Mouse (Mus musculus): ENCODE measurements around the gene Fmnl2.

Fmnl2 gene

GRCm38 (mm10) chr2:52943644-52944423 lies 86.2 kb downstream of the Fmnl2 start:
- in situ Hi-C loops (cut with MboI; ENCODE audit: low pct_unique_long_range_greater_than_20kb in 1 of 2, low sequenced_read_pairs in 2 of 2, unreplicated experiment in 1 of 2) = loop anchor here (10.0 kb wide), 2 partner anchors 141 to 199 kb away; partner anchors contain the start of gene Stam2 (in 1 of the 2)

- in situ Hi-C loops (cut with MboI; ENCODE audit: low pct_unique_long_range_greater_than_20kb in 1 of 2, low sequenced_read_pairs in 2 of 2, unreplicated experiment in 1 of 2) = loop anchor here (10.0 kb wide), 2 partner anchors 140 to 200 kb away; partner anchors contain the start of gene Stam2 (in 1 of the 2)
Measured at GRCm38 (mm10) chr2:52944594-52944993, 86.9 kb downstream of the Fmnl2 start.

- in situ Hi-C loops (cut with MboI; ENCODE audit: low pct_unique_long_range_greater_than_20kb in 1 of 2, low sequenced_read_pairs in 2 of 2, unreplicated experiment in 1 of 2) = loop anchor here (10.0 kb wide), 2 partner anchors 139 to 201 kb away; partner anchors contain the start of gene Stam2 (in 1 of the 2)
Measured at GRCm38 (mm10) chr2:52946074-52946473, 88.4 kb downstream of the Fmnl2 start.

- in situ Hi-C loops (cut with MboI; ENCODE audit: low pct_unique_long_range_greater_than_20kb in 1 of 2, low sequenced_read_pairs in 2 of 2, unreplicated experiment in 1 of 2) = loop anchor here (10.0 kb wide), 2 partner anchors 138 to 202 kb away; partner anchors contain the start of gene Stam2 (in 1 of the 2)
Measured at GRCm38 (mm10) chr2:52946524-52947186, 89.0 kb downstream of the Fmnl2 start.

- in situ Hi-C loops (cut with MboI; ENCODE audit: low pct_unique_long_range_greater_than_20kb in 1 of 2, low sequenced_read_pairs in 2 of 2, unreplicated experiment in 1 of 2) = loop anchor here (10.0 kb wide), 2 partner anchors 136 to 204 kb away; partner anchors contain the start of gene Stam2 (in 1 of the 2)
Measured at GRCm38 (mm10) chr2:52948406-52948805, 90.7 kb downstream of the Fmnl2 start.

- in situ Hi-C loops (cut with MboI; ENCODE audit: low pct_unique_long_range_greater_than_20kb in 1 of 2, low sequenced_read_pairs in 2 of 2, unreplicated experiment in 1 of 2) = loop anchor here (10.0 kb wide), 2 partner anchors 135 to 205 kb away; partner anchors contain the start of gene Stam2 (in 1 of the 2)
Measured at GRCm38 (mm10) chr2:52949556-52949955, 91.9 kb downstream of the Fmnl2 start.

GRCm38 (mm10) chr2:52950226-52950625 lies 92.6 kb downstream of the Fmnl2 start:
- in situ Hi-C loops (cut with MboI; ENCODE audit: low pct_unique_long_range_greater_than_20kb in 1 of 2, low sequenced_read_pairs in 2 of 2, unreplicated experiment in 1 of 2) = no loop called here

GRCm38 (mm10) chr2:52952202-52952730 lies 94.6 kb downstream of the Fmnl2 start:
- in situ Hi-C loops (cut with MboI; ENCODE audit: low pct_unique_long_range_greater_than_20kb in 1 of 2, low sequenced_read_pairs in 2 of 2, unreplicated experiment in 1 of 2) = no loop called here

- in situ Hi-C loops (cut with MboI; ENCODE audit: low pct_unique_long_range_greater_than_20kb in 1 of 2, low sequenced_read_pairs in 2 of 2, unreplicated experiment in 1 of 2) = no loop called here
Measured at GRCm38 (mm10) chr2:52955090-52955489, 97.4 kb downstream of the Fmnl2 start.

- in situ Hi-C loops (cut with MboI; ENCODE audit: low pct_unique_long_range_greater_than_20kb in 1 of 2, low sequenced_read_pairs in 2 of 2, unreplicated experiment in 1 of 2) = no loop called here
Measured at GRCm38 (mm10) chr2:52955831-52956230, 98.2 kb downstream of the Fmnl2 start.

GRCm38 (mm10) chr2:52957771-52958534 lies 100.3 kb downstream of the Fmnl2 start:
- in situ Hi-C loops (cut with MboI; ENCODE audit: low pct_unique_long_range_greater_than_20kb in 1 of 2, low sequenced_read_pairs in 2 of 2, unreplicated experiment in 1 of 2) = no loop called here

- in situ Hi-C loops (cut with MboI; ENCODE audit: low pct_unique_long_range_greater_than_20kb in 1 of 2, low sequenced_read_pairs in 2 of 2, unreplicated experiment in 1 of 2) = no loop called here
Measured at GRCm38 (mm10) chr2:52958535-52959290, 101.1 kb downstream of the Fmnl2 start.

- in situ Hi-C loops (cut with MboI; ENCODE audit: low pct_unique_long_range_greater_than_20kb in 1 of 2, low sequenced_read_pairs in 2 of 2, unreplicated experiment in 1 of 2) = no loop called here
Measured at GRCm38 (mm10) chr2:52959291-52959621, 101.6 kb downstream of the Fmnl2 start.

GRCm38 (mm10) chr2:52959982-52960381 lies 102.3 kb downstream of the Fmnl2 start:
- in situ Hi-C loops (cut with MboI; ENCODE audit: low pct_unique_long_range_greater_than_20kb in 1 of 2, low sequenced_read_pairs in 2 of 2, unreplicated experiment in 1 of 2) = no loop called here

- in situ Hi-C loops (cut with MboI; ENCODE audit: low pct_unique_long_range_greater_than_20kb in 1 of 2, low sequenced_read_pairs in 2 of 2, unreplicated experiment in 1 of 2) = no loop called here
Measured at GRCm38 (mm10) chr2:52960697-52961096, 103.0 kb downstream of the Fmnl2 start.

- in situ Hi-C loops (cut with MboI; ENCODE audit: low pct_unique_long_range_greater_than_20kb in 1 of 2, low sequenced_read_pairs in 2 of 2, unreplicated experiment in 1 of 2) = no loop called here
Measured at GRCm38 (mm10) chr2:52963439-52963838, 105.8 kb downstream of the Fmnl2 start.

GRCm38 (mm10) chr2:52964386-52964928 lies 106.8 kb downstream of the Fmnl2 start:
- in situ Hi-C loops (cut with MboI; ENCODE audit: low pct_unique_long_range_greater_than_20kb in 1 of 2, low sequenced_read_pairs in 2 of 2, unreplicated experiment in 1 of 2) = no loop called here

GRCm38 (mm10) chr2:52966227-52966626 lies 108.6 kb downstream of the Fmnl2 start:
- in situ Hi-C loops (cut with MboI; ENCODE audit: low pct_unique_long_range_greater_than_20kb in 1 of 2, low sequenced_read_pairs in 2 of 2, unreplicated experiment in 1 of 2) = no loop called here

All from mouse embryonic stem cell (cell line).